Mouse (Mus musculus): ENCODE results near the gene Nav2. TPM values are rescaled to one million over a fixed set of nuclear protein-coding genes. Genes with fewer than 3 reads are reported as not detected.

Nav2 gene
- polyA plus RNA-seq, 1 experiment from 2014 or later = 8.3 TPM

DNA sequence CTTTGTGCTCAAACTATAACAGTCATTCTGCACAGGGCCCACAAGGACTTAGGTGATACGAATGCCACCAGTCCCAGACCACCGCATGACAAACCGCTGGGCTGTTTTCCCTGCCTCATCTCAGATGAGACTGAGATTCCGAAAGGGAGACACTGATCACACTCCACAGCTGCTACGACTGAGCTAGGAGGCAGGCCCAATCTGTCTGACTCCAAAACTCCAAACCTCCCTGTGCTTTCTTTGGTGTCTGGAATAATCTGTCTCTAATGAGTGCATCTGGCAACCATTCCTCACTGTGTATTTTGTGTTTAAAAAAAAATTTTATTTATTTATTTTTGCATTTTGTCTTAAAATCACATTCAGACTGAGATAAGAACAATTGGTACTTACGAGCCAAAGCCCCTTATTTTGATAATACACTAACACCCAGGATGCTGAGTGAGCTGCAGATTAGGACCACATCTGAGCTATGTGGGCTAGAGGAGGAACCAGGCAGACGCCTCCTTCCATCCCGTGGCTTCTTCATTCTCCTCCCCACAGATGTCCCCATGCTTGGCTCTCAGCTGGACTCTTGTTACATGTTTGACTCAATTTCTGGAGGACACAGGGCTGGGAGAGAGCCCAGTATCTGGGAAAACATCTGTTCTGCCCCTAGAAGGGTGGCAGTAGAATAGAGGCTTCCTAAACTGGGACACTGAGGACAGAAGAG lies 149.9 kb downstream of the Nav2 start:
- WGBS = 78% methylated on average over 8 of the region's 8 CpGs
- Histone ChIP-seq H3K9me3 (replicated peaks) (no peaks in the 10 kb centered on the region), H3K27ac (no peak overlapping the region), H3K4me3 (no peak overlapping the region), H3K36me3 (no peaks in the 10 kb centered on the region), H3K27me3 (ENCODE audit: low read depth, poor library complexity, severe bottlenecking) (no peaks in the 10 kb centered on the region), H3K4me1 (peaks cover 11% of the 10 kb centered on the region; the same call in 1 of the 2 replicates)
- no peak for DNase-seq (ENCODE audit: low spot score)

DNA sequence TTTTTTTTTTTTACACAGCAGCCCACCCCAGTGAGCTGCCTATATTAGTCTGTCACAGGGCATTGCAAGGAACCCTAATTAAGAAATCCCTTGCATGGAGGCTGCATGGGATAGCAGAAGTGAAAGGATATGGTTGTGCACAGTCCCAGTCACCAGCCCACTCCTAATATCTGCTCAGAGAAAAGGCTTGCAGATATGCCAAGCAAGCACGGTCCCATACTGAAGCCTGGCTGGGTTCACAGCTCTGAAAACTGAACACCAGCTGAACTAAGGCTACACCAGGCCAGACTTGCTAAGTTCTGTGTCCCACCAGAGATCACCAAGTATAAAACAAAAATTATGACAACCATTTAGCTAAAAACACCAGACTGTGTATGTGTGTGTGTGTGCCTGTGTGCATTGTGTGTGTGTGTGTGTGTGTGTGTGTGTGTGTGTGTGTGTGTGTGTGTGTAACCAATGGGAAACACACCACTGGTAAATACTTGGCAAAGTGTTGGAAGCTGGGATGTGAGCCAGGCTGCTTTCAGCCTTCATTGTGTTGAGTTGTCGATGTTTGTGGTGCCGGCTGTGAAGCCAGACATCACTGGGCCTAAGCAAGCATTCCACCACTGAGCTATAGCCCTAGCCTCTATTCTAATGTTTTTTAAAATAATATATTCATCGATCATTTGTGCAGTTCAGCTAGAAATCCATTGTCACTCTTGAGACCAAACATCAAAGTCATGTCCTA lies 156.4 kb downstream of the Nav2 start:
- Histone ChIP-seq H3K9me3 (replicated peaks) (no peaks in the 10 kb centered on the region), H3K27me3 (ENCODE audit: low read depth, poor library complexity, severe bottlenecking) (no peaks in the 10 kb centered on the region), H3K36me3 (no peaks in the 10 kb centered on the region), H3K4me3 (no peak overlapping the region), H3K27ac (no peak overlapping the region), H3K4me1 (peaks cover 15% of the 10 kb centered on the region; the same call in 1 of the 2 replicates)
- 92% methylated on average over 4 of the region's 4 CpGs for WGBS
- DNase-seq (ENCODE audit: low spot score) = no peak

DNA sequence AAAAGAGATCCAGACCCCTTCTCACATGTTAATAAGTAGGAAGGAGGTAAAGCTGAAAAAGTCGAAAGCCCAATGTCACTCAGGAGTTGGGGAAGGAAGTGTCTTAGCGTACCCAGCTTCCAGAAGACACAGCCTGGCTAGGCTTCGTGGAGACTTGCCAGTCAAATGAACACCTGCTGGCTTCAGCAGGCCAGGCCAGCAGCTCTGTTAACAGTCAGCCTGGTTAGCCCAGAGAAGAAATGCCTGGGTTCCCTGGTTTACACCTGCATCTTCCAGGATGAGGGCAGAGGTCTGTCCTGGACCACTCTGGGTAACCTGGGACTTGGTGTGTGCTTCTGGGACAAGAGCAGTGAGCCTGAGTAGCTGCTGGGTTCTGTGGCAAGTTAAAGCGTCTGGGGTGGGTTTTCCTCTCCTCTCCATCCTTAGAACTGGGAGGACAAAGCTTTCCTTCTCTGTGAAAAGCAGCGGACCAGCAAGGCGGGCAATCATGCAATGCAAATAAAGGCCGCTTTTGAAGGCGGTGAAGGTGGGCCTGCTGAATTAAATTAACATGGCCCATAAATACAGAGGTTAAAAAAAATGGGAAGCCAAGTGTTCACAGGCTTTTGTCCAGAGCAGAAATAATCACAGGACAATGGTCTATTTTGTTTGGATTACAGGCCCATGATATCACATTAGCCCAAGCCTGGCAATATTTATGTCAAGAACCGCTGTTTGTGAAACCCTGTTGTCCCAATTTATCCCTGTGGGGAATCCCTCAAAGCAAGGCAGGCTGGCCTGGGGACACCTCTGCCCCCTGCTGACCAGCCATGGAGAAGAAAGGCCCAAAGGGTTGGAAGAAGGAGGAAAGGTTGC lies 157.3 kb downstream of the Nav2 start:
- WGBS = 70% methylated on average over 9 of the region's 9 CpGs
- H3K27ac ChIP-seq = peak overlapping the region; percentile 31; the same call in 1 of the 2 replicates
- DNase-seq (ENCODE audit: low spot score) = no peak
- H3K4me1 ChIP-seq = peaks cover 15% of the 10 kb centered on the region; the same call in 1 of the 2 replicates
- H3K36me3 ChIP-seq = no peaks in the 10 kb centered on the region
- no peaks in the 10 kb centered on the region for H3K27me3 ChIP-seq (ENCODE audit: low read depth, poor library complexity, severe bottlenecking)
- no peak overlapping the region for H3K4me3 ChIP-seq
- no peaks in the 10 kb centered on the region for H3K9me3 ChIP-seq (replicated peaks)

DNA sequence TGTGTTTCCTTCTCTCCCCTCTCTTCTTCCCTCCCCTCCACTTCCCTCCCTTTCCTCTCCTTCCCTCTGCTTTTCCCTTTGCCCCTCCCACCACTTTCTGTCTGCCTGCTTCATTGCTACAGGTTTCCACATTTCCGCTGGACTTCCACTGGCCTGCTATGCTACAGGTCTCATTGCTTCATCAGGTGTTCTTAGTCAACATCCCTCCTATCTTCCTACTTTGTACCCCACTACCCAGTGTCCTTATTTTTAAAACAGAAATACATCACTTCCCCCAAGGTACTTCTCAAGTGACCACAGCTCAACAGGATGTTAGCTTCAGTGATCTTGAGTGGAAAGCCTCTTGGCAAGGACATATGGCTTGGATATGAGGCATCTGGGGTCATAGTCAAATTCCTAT lies 158.3 kb downstream of the Nav2 start:
- Histone ChIP-seq H3K36me3 (no peaks in the 10 kb centered on the region), H3K27me3 (ENCODE audit: low read depth, poor library complexity, severe bottlenecking) (0 out of 2 replicates have a peak, but pooled peaks cover 8% of the 10 kb centered on the region), H3K27ac (no peak overlapping the region; the same call in 1 of the 2 replicates), H3K4me3 (no peak overlapping the region), H3K4me1 (peaks cover 15% of the 10 kb centered on the region; the same call in 1 of the 2 replicates), H3K9me3 (replicated peaks) (no peaks in the 10 kb centered on the region)
- WGBS = 88% methylated on average over 1 of the region's 1 CpGs
- no peak for DNase-seq (ENCODE audit: low spot score)

DNA sequence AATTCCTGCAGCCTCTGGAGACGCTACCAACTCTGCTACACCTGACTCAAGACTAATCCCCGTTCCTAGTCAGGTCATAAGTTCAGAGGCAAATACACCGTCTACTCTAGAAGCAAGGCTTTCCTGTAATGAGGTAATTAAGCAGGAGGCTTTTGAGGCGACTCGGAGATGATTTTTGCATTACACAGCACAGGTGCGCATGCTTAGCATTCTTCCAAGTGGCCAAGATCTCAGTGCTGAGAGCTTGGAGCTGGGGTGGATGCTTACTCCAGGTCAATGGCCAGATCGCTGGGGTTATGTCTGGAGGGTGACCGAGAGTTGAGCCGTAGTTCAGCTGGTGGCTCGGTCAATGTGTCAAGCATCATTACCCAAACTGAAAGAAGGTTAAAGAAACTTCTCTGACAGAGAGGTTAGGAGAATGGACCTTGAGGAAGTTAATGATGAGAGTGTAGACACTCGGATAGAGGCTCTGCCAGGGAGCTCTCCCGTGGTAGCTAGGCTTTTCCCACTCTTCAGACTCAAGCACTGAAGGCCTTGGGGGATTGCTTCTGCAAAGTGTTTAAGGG lies 161.0 kb downstream of the Nav2 start:
- Histone ChIP-seq H3K4me3 (no peak overlapping the region), H3K27ac (no peak overlapping the region), H3K36me3 (no peaks in the 10 kb centered on the region), H3K9me3 (replicated peaks) (no peaks in the 10 kb centered on the region), H3K4me1 (peaks cover 17% of the 10 kb centered on the region; the same call in 1 of the 2 replicates), H3K27me3 (ENCODE audit: low read depth, poor library complexity, severe bottlenecking) (0 out of 2 replicates have a peak, but pooled peaks cover 8% of the 10 kb centered on the region)
- no peak for DNase-seq (ENCODE audit: low spot score)
- 66% methylated on average over 12 of the region's 12 CpGs for WGBS

DNA sequence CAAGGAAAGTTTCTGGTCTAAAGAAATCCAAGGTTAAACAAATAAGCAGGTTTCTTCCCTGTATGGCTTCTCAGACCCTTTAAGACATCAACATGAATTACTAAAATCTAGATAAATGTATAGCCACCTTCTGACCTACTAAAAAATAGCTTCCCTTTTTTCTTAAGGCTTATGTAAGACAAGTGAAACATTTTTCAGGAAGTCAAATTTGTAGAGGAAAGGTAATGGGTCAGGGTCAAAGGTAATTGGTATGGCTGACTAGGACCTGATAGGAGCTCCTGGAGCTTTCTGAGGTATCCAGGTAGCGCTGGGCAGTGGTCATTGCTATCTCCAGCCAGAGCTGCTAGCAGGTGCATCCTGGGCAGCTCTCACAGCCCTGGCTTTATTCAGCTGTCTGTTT lies 162.1 kb downstream of the Nav2 start:
- Histone ChIP-seq H3K9me3 (replicated peaks) (no peaks in the 10 kb centered on the region), H3K4me1 (peaks cover 15% of the 10 kb centered on the region), H3K27ac (no peak overlapping the region), H3K36me3 (no peaks in the 10 kb centered on the region), H3K27me3 (ENCODE audit: low read depth, poor library complexity, severe bottlenecking) (0 out of 2 replicates have a peak, but pooled peaks cover 9% of the 10 kb centered on the region), H3K4me3 (no peak overlapping the region)
- DNase-seq (ENCODE audit: low spot score) = no peak
- WGBS = 58% methylated on average over 1 of the region's 1 CpGs

DNA sequence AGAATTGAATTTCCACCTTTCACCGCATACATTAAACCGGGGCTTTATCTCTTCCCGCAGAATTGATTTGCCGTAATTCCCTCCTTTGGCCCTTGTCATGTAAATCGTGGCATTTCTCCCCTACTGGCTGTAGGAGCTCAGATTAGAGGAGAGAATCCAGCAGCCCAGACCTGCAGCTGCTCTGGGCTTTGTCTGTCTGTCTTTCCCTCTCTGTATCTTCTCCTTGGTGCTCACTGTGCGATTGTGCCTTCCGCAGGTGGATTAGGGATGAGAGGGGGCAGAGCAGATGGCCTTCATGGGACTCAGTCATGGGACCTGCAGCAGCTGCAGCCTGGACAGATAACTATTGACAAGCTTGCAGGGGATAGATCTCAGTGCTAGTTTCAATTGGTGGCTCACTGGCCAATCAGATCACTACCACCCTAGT lies 162.6 kb downstream of the Nav2 start:
- Histone ChIP-seq H3K4me3 (no peak overlapping the region), H3K27me3 (ENCODE audit: low read depth, poor library complexity, severe bottlenecking) (0 out of 2 replicates have a peak, but pooled peaks cover 11% of the 10 kb centered on the region), H3K4me1 (peaks cover 12% of the 10 kb centered on the region), H3K27ac (no peak overlapping the region), H3K36me3 (no peaks in the 10 kb centered on the region), H3K9me3 (replicated peaks) (no peaks in the 10 kb centered on the region)
- no peak for DNase-seq (ENCODE audit: low spot score)
- 34% methylated on average over 7 of the region's 7 CpGs for WGBS

DNA sequence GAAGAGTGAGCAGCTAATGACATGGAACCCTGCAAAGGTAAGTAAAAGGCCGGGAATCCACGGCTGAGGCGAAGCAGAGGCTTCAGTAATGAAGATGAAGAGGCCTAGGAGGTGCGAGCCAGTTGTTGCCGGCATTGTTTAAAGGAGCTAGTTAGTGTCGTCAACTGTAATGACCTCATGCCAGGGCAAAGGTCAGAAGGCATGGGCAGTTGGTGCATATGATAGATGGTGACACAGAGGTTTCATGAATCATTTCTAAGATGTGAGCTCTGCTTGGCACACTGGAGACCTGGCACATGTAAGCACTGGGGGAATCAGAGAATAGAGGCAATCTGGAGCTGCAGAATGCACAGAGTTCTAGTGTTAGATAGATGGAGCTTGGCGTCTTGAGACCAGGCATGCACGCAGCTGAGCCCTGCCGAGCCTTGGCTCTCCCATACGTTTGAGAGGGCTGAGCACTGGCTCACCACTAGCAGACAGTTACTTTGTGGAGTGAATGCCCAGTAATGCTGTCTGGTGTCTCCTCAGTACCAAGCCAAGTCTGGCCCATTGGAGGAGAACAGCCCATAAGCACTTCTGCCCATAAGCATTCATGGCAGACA lies 166.9 kb downstream of the Nav2 start:
- Histone ChIP-seq H3K4me3 (no peak overlapping the region), H3K36me3 (no peaks in the 10 kb centered on the region), H3K27ac (no peak overlapping the region), H3K4me1 (peaks cover 3% of the 10 kb centered on the region), H3K27me3 (ENCODE audit: low read depth, poor library complexity, severe bottlenecking) (0 out of 2 replicates have a peak, but pooled peaks cover 11% of the 10 kb centered on the region), H3K9me3 (replicated peaks) (no peaks in the 10 kb centered on the region)
- DNase-seq (ENCODE audit: low spot score) = no peak
- 44% methylated on average over 10 of the region's 10 CpGs for WGBS

DNA sequence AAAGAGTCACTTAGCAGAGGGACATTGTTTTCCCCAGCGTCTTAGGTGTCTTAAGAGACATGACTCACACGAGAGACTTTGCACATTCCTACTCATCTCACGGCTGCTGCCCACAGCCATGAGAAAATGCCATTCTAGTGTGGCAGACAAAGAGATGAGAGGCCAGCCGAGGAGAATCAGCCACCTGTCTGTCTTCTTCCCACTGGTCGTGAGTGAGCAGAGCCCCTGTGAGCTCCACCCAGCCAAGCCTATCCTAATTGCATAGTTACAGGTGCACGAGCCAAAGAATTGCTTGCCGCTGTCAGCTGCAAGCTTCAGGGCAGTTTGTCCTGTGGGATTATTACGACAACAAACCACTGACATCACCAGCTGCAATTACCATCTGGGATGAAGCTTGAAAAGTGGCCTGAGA lies 167.8 kb downstream of the Nav2 start:
- H3K4me3 ChIP-seq = no peak overlapping the region
- WGBS = 71% methylated on average over 8 of the region's 8 CpGs
- H3K36me3 ChIP-seq = no peaks in the 10 kb centered on the region
- H3K27me3 ChIP-seq (ENCODE audit: low read depth, poor library complexity, severe bottlenecking) = 0 out of 2 replicates have a peak, but pooled peaks cover 8% of the 10 kb centered on the region
- H3K4me1 ChIP-seq = peaks cover 3% of the 10 kb centered on the region
- no peaks in the 10 kb centered on the region for H3K9me3 ChIP-seq (replicated peaks)
- no peak for DNase-seq (ENCODE audit: low spot score)
- no peak overlapping the region for H3K27ac ChIP-seq

DNA sequence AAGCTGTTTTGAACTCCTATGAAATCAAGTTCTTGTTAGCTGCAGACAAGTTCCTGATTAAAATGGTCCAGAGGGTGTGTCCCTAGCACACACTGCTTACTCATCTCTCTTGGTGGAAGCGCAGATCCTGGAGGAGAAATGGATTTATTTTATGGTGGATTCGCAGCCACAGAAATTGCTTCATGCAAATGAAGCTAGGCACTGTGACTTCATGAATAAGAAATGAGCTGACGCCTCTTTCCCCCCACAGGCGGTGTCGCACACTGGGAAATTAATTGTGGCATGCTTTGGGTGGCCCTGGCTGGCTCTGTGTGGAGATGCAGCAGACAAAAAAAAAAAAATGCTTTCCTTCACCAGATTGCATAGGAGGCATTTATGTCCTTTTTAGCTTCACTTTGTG lies 170.4 kb downstream of the Nav2 start:
- Histone ChIP-seq H3K9me3 (replicated peaks) (no peaks in the 10 kb centered on the region), H3K4me1 (no peaks in the 10 kb centered on the region; the same call in 1 of the 2 replicates), H3K27ac (no peak overlapping the region), H3K4me3 (no peak overlapping the region), H3K36me3 (no peaks in the 10 kb centered on the region), H3K27me3 (ENCODE audit: low read depth, poor library complexity, severe bottlenecking) (0 out of 2 replicates have a peak, but pooled peaks cover 3% of the 10 kb centered on the region)
- WGBS = 77% methylated on average over 5 of the region's 5 CpGs
- DNase-seq (ENCODE audit: low spot score) = no peak

DNA sequence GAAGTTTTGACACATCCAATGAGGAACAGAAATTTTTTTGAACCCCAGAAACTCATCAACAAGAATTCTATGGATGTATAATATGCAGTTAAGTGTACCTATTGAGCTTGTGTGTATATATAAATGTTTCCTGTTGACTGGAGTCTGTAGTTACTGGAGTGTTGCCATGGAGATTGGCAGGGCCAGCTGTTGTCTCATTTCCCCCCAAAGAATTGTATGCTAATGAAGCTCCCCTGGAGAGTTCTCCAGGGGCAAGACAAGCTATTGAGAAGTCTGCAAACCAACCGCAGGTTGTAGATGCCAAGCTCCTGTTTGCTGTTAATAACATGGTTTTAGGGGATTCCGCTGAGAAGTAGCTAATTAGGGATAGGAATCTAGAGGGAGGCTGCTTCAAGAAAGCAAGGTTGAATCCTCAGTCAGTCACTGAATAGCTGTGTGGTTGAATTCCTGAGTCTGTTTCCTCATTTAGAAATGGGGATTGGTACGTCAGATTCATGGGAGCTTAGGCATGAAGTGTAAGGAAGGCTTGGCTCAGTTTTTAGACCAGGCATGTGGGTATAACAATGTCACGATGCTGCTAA lies 174.2 kb downstream of the Nav2 start:
- 68% methylated on average over 4 of the region's 4 CpGs for WGBS
- no peak overlapping the region for H3K27ac ChIP-seq

More for the DNA sequence above, 174.2 kb downstream of the Nav2 start:
- H3K36me3 ChIP-seq = no peaks in the 10 kb centered on the region
- no peaks in the 10 kb centered on the region for H3K9me3 ChIP-seq (replicated peaks)
- 0 out of 2 replicates have a peak, but pooled peaks cover 3% of the 10 kb centered on the region for H3K4me1 ChIP-seq
- no peak for DNase-seq (ENCODE audit: low spot score)
- H3K4me3 ChIP-seq = no peak overlapping the region
- 0 out of 2 replicates have a peak, but pooled peaks cover 4% of the 10 kb centered on the region for H3K27me3 ChIP-seq (ENCODE audit: low read depth, poor library complexity, severe bottlenecking)
